Mouse (Mus musculus) olfactory bulb, adult 2 months (tissue): ENCODE data around the gene Ubap2. TPM values are rescaled to one million over a fixed set of nuclear protein-coding genes. Genes with fewer than 3 reads are reported as not detected.

Experiments
- H3K27ac ChIP-seq: fragments of 200-500 bp; 2 replicates; pipeline ENCODE4 v1.5.1; 2012; ENCODE audit warnings: low read depth, low read length; ENCODE audit not compliant: insufficient read depth
- H3K4me1 ChIP-seq: fragments of 200-500 bp; 2 replicates; pipeline ENCODE4 v1.6.1; 2012; ENCODE audit warnings: low read length; ENCODE audit not compliant: control insufficient read depth, insufficient read depth
- H3K4me3 ChIP-seq: fragments of 200-500 bp; 2 replicates; pipeline ENCODE4 v1.5.1; 2012; ENCODE audit warnings: mild to moderate bottlenecking, low read depth, low read length, moderate library complexity; ENCODE audit not compliant: insufficient read depth
- CTCF ChIP-seq: fragments of 200-500 bp; IDR thresholded peaks from 2 replicates; pipeline ENCODE4 v1.5.1; 2012; ENCODE audit warnings: low read depth, mild to moderate bottlenecking, low read length, moderate library complexity; ENCODE audit not compliant: insufficient read depth
- POLR2A ChIP-seq: fragments of 200-500 bp; IDR thresholded peaks from 2 replicates; pipeline ENCODE4 v1.6.1; 2012; ENCODE audit warnings: mild to moderate bottlenecking, low read depth, low read length, moderate library complexity; ENCODE audit not compliant: insufficient read depth
- WGBS: fragments of 180-500 bp; shearing (Covaris S2); methylation state at CpG from one replicate; pipeline ENCODE4 v1.1.7; 2018; 5-methylcytosine and 5-hydroxymethylcytosine counted together
- polyA plus RNA-seq: library from polyadenylated mRNA; stranded (reverse); fragments of >200 nt; gene quantifications from 2 replicates; pipeline ENCODE4 v1.2.4, GENCODE M21; 2012; ENCODE audit warnings: low replicate concordance; ENCODE audit not compliant: missing spikeins, insufficient read depth, insufficient read length

Ubap2 gene
- polyA plus RNA-seq, 1 experiment: 69.5 TPM

DNA sequence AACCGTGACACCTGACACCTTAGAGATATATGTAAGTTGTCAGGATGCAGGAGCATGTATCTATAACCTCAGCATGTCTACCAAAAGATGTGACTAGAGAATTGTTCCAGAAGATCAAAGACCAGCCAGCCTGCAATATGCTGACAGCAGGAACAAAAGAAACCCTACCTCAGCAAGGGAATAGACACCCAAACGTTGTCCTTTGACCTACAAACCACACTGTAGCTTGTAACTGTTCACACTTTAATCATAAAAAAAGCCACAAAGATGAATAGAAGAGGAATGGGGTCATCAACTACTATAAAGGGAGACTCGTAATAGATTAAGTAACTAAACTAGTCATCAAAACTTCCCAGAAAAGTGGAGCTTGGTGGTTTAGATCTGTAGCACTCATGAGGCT is 34.0 kb downstream of the Ubap2 start:
- no peak for TF ChIP-seq CTCF
- TF ChIP-seq POLR2A: no peak
- Histone ChIP-seq H3K4me1 (no peaks in the 10 kb centered on the region), H3K27ac (no peak overlapping the region), H3K4me3 (no peak overlapping the region)
- WGBS: 76% methylated on average over 3 of the region's 3 CpGs

- H3K4me3 ChIP-seq: no peak overlapping the region
- H3K4me1 ChIP-seq: no peaks in the 10 kb centered on the region
- no peak for TF ChIP-seq CTCF
- TF ChIP-seq POLR2A: no peak
- H3K27ac ChIP-seq: no peak overlapping the region
- 80% methylated on average over 5 of the region's 5 CpGs for WGBS
Measured at GRCm38 (mm10) chr4:41235621-41236020, 39.3 kb downstream of the Ubap2 start.

- TF ChIP-seq CTCF (no peak), POLR2A (no peak)
- no peak overlapping the region for H3K27ac ChIP-seq
- H3K4me3 ChIP-seq: no peak overlapping the region
- WGBS: 62% methylated on average over 3 of the region's 3 CpGs
- no peaks in the 10 kb centered on the region for H3K4me1 ChIP-seq
Measured at GRCm38 (mm10) chr4:41226351-41226750, 48.6 kb downstream of the Ubap2 start.

DNA sequence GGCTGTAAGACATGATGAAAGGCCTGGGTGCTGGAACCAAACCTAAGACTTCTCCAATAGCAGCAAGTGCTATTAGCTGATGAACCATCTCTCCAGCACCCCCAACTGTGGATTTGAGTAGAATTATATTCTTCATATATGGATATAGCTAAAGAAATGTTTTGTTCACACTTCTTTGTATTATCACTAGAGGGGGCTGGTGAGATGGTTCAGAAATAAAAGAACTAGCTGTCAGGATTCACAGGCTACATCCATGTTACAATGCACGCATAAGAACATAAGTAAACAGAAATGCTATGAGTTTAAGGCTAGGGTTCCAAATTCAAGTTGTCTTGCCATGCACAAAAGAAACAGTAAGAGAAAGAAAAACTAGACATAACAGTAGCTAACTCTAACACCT is 49.5 kb downstream of the Ubap2 start:
- H3K4me3 ChIP-seq: no peak overlapping the region
- TF ChIP-seq POLR2A (no peak), CTCF (no peak)
- no peak overlapping the region for H3K27ac ChIP-seq
- H3K4me1 ChIP-seq: no peaks in the 10 kb centered on the region
- WGBS: 53% methylated on average over 1 of the region's 1 CpGs

GRCm38 (mm10) chr4:41208050-41208449 is 66.9 kb downstream of the Ubap2 start:
- H3K4me1 ChIP-seq: no peaks in the 10 kb centered on the region
- no peak overlapping the region for H3K27ac ChIP-seq
- TF ChIP-seq CTCF (no peak), POLR2A (no peak)
- 41% methylated on average over 4 of the region's 4 CpGs for WGBS
- no peak overlapping the region for H3K4me3 ChIP-seq

- Histone ChIP-seq H3K4me3 (no peak overlapping the region), H3K27ac (no peak overlapping the region), H3K4me1 (no peaks in the 10 kb centered on the region)
- WGBS: 92% methylated on average over 8 of the region's 8 CpGs
- TF ChIP-seq POLR2A: no peak
- TF ChIP-seq CTCF: no peak
Measured at GRCm38 (mm10) chr4:41205751-41206150, 69.2 kb downstream of the Ubap2 start.

DNA sequence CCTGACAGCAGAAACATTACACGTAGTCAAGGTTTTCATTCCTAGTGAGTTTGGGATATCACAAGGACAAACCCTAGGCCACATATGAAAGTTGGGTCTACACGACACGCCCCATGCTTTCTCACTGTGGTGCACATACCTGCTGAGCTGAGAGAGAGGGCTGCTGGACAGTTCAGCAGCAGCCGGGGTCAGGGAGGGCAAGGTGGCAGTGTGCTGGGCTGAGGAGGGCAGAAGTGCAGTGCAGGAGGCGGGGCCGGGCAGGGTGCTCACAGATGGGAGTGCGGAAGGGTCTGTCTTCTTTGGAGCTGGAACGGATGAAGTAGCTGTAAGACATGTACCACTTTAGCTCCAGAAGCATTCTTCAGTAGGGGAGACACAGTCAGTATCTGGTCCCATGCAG is 72.8 kb downstream of the Ubap2 start:
- WGBS: 94% methylated on average over 8 of the region's 8 CpGs
- Histone ChIP-seq H3K4me3 (no peak overlapping the region), H3K4me1 (no peaks in the 10 kb centered on the region), H3K27ac (no peak overlapping the region)
- TF ChIP-seq POLR2A (no peak), CTCF (no peak)

- H3K27ac ChIP-seq: no peak overlapping the region
- TF ChIP-seq CTCF: no peak
- TF ChIP-seq POLR2A: no peak
- H3K4me1 ChIP-seq: no peaks in the 10 kb centered on the region
- WGBS: 62% methylated on average over 3 of the region's 3 CpGs
- H3K4me3 ChIP-seq: no peak overlapping the region
Measured at GRCm38 (mm10) chr4:41196861-41197610, 77.9 kb downstream of the Ubap2 start.

- TF ChIP-seq POLR2A (no peak), CTCF (no peak)
Measured at GRCm38 (mm10) chr4:41195328-41195727, 79.6 kb downstream of the Ubap2 start.

More at GRCm38 (mm10) chr4:41195328-41195727, 79.6 kb downstream of the Ubap2 start:
- 89% methylated on average over 15 of the region's 15 CpGs for WGBS
- H3K27ac ChIP-seq: no peak overlapping the region
- no peak overlapping the region for H3K4me3 ChIP-seq
- H3K4me1 ChIP-seq: no peaks in the 10 kb centered on the region
